Mouse (Mus musculus): Measurements from ENCODE around the gene Cttn.

- TF ChIP-seq USF1 (IDR thresholded peaks at IDR 0.05; ENCODE audit: low read depth) (no peak), MYOG (IDR thresholded peaks at IDR 0.05; ENCODE audit: control insufficient read depth in 1 of 3, insufficient read depth in 1 of 3, insufficient read length in 2 of 3, low read depth in 2 of 3) (no peak), POLR2A (IDR thresholded peaks at IDR 0.05; ENCODE audit: insufficient read length, low read depth) (no peak), TCF12 (IDR thresholded peaks at IDR 0.05; ENCODE audit: insufficient read depth, poor library complexity, severe bottlenecking) (no peak), POLR2AphosphoS2 (IDR thresholded peaks at IDR 0.05; ENCODE audit: insufficient read length, low read depth) (no peak), E2F4 (IDR thresholded peaks at IDR 0.05; ENCODE audit: insufficient read depth) (no peak), MAX (IDR thresholded peaks at IDR 0.05; ENCODE audit: low read depth) (no peak), CEBPB (IDR thresholded peaks at IDR 0.05; ENCODE audit: insufficient read depth, poor library complexity, severe bottlenecking) (no peak), MYOD1 (IDR thresholded peaks at IDR 0.05; ENCODE audit: control insufficient read depth in 1 of 3, insufficient read length in 2 of 3, low read depth in 2 of 3) (no peak), SRF (IDR thresholded peaks at IDR 0.05; ENCODE audit: control insufficient read depth, insufficient read length, low read depth) (no peak)
Observed at GRCm38 (mm10) chr7:144426594-144426993, 44.2 kb downstream of the Cttn start.
